Mouse (Mus musculus): Measurements from ENCODE around the gene Olfr1438-ps1.
"Not testable (repeated sequence)": the region's sequence is repeated elsewhere in the genome, so short reads cannot be mapped to it uniquely, and the experiment has no call there.

Gene Olfr1438-ps1

GRCm38 (mm10) chr19:12335810-12336209 lies at the start of gene Olfr1438-ps1:
Gene Olfr1438-ps1 (minus strand): TSS chr19:12335910.
- no peak for DNase-seq (ENCODE audit: low spot score in 2 of 2)

- DNase-seq (ENCODE audit: low spot score in 2 of 2), result peak; percentile 12 to 37
Observed at GRCm38 (mm10) chr19:12374465-12375025, 38.8 kb upstream of the Olfr1438-ps1 start.

GRCm38 (mm10) chr19:12373004-12373403 lies 37.3 kb upstream of the Olfr1438-ps1 start:
- DNase-seq (ENCODE audit: low spot score in 2 of 2), result no peak

GRCm38 (mm10) chr19:12325001-12325400 lies 10.7 kb downstream of the Olfr1438-ps1 start, which contains the start of gene Olfr1437:
Gene Olfr1437 (minus strand): TSS chr19:12325101.
- DNase-seq (ENCODE audit: low spot score in 2 of 2), result no peak

GRCm38 (mm10) chr19:12299030-12299429 lies 36.7 kb downstream of the Olfr1438-ps1 start, which contains the start of gene Olfr1436:
Gene Olfr1436 (minus strand): TSS chr19:12299130.
- DNase-seq (ENCODE audit: low spot score in 2 of 2), result not testable (repeated sequence)

- peak in 1 of 2 experiments; percentile 2 for DNase-seq (ENCODE audit: low spot score in 2 of 2)
Observed at GRCm38 (mm10) chr19:12292979-12293378, 42.7 kb downstream of the Olfr1438-ps1 start.

- DNase-seq (ENCODE audit: low spot score in 2 of 2), result no peak
Observed at GRCm38 (mm10) chr19:12279554-12279953, 56.2 kb downstream of the Olfr1438-ps1 start, which contains the start of gene Olfr1434. Gene Olfr1434 (plus strand): TSS chr19:12279854.
